Mouse (Mus musculus): ENCODE data around the gene Kmt2d.

GRCm38 (mm10) chr15:98860921-98861320, 10.1 kb downstream of the Kmt2d start:
- TF ChIP-seq POLR2A (IDR thresholded peaks at IDR 0.05; ENCODE audit: extremely low read depth, insufficient read depth, low read length) (no peak), CTCF (IDR thresholded peaks at IDR 0.05; ENCODE audit: extremely low read depth, insufficient read depth, low read length) (no peak)
